Mouse (Mus musculus) lung, embryonic 16.5 days (tissue): Measurements from ENCODE around the gene Prrg2. TPM values are rescaled to one million over a fixed set of nuclear protein-coding genes. Genes with fewer than 3 reads are reported as not detected.
"Not testable (repeated sequence)": the region's sequence is repeated elsewhere in the genome, so short reads cannot be mapped to it uniquely, and the experiment has no call there.

Experiments
- ATAC-seq: fragments of 200-750 bp; cut with Nextera tagmentation; 2 replicates; pipeline ENCODE4 v1.8.0; 2017; ENCODE audit warnings: low read depth, mild to moderate bottlenecking, moderate library complexity
- H3K27ac ChIP-seq: fragments of 300-500 bp; sonication (generic); 2 replicates; pipeline ENCODE4 v1.5.1; 2014; ENCODE audit warnings: mild to moderate bottlenecking, control low read depth, low read length
- H3K27me3 ChIP-seq: fragments of 300-500 bp; sonication (generic); 2 replicates; pipeline ENCODE4 v1.6.1; 2014; ENCODE audit warnings: low read depth, low read length, mixed read lengths; ENCODE audit not compliant: control insufficient read depth, insufficient read depth
- H3K36me3 ChIP-seq: fragments of 300-500 bp; sonication (generic); 2 replicates; pipeline ENCODE4 v1.6.1; 2014; ENCODE audit warnings: low read length; ENCODE audit not compliant: control insufficient read depth, insufficient read depth
- H3K4me1 ChIP-seq: fragments of 300-500 bp; sonication (generic); replicated peaks from 2 replicates; pipeline ENCODE4 v1.6.1; 2014; ENCODE audit warnings: low read length, mixed read lengths; ENCODE audit not compliant: control insufficient read depth, insufficient read depth
- H3K4me2 ChIP-seq: fragments of 300-500 bp; sonication (generic); 2 replicates; pipeline ENCODE4 v1.6.1; 2014; ENCODE audit warnings: low read depth, low read length, control low read depth
- H3K4me3 ChIP-seq: fragments of 300-500 bp; sonication (generic); 2 replicates; pipeline ENCODE4 v1.5.1; 2014; ENCODE audit warnings: mild to moderate bottlenecking, low read length, control low read depth
- H3K9ac ChIP-seq: fragments of 300-500 bp; sonication (generic); 2 replicates; pipeline ENCODE4 v1.6.1; 2014; ENCODE audit warnings: low read length, control low read depth
- H3K9me3 ChIP-seq: fragments of 300-500 bp; sonication (generic); 2 replicates; pipeline ENCODE4 v1.6.1; 2016; ENCODE audit warnings: low read length; ENCODE audit not compliant: control insufficient read depth
- WGBS: fragments of 180-500 bp; shearing (Covaris S2); extraction: QIAGEN DNeasy Blood & Tissue Kit; methylation state at CpG from one replicate; pipeline ENCODE4 v1.1.7; 2014; 5-methylcytosine and 5-hydroxymethylcytosine counted together
- polyA plus RNA-seq: library from polyadenylated mRNA; unstranded; fragments of >200 nt; fragmentation: Nextera tagmentation; extraction: Ambion mirVana; gene quantifications from 2 replicates; pipeline ENCODE4 v1.2.1, GENCODE M21; 2015

Gene Prrg2
- polyA plus RNA-seq: 28.7 and 31.9 TPM in 2 replicates

GRCm38 (mm10) chr7:45062239-45062835 is at the start of gene Prrg2, which contains the start of gene Nosip:
Gene Prrg2, minus strand, starts transcription at chr7:45062677.
Gene Nosip, plus strand, starts transcription at chr7:45062429.
- peak; percentile 92 for ATAC-seq
- no peaks in the 10 kb centered on the region for H3K9me3 ChIP-seq
- WGBS: under 1% methylated on average over 31 of the region's 31 CpGs
- H3K9ac ChIP-seq: peak within 1 kb of the TSS; percentile 77
- H3K4me3 ChIP-seq: peak within 1 kb of the TSS; percentile 78
- peaks cover 12% of the 10 kb centered on the region for H3K4me1 ChIP-seq
- no peaks in the 10 kb centered on the region for H3K36me3 ChIP-seq
- peak within 1 kb of the TSS; percentile 66 for H3K4me2 ChIP-seq
- H3K27ac ChIP-seq: peak within 1 kb of the TSS; percentile 95
- H3K27me3 ChIP-seq: no peaks in the 10 kb centered on the region

- Histone ChIP-seq H3K9ac (no peak overlapping the region), H3K27me3 (no peaks in the 10 kb centered on the region), H3K36me3 (no peaks in the 10 kb centered on the region), H3K4me3 (no peak overlapping the region), H3K27ac (no peak overlapping the region), H3K4me2 (no peak overlapping the region), H3K9me3 (no peaks in the 10 kb centered on the region), H3K4me1 (no peaks in the 10 kb centered on the region)
- ATAC-seq: no peak
- WGBS: 52% methylated on average over 2 of the region's 2 CpGs
Measured at GRCm38 (mm10) chr7:45111940-45112339, 49.5 kb upstream of the Prrg2 start.

GRCm38 (mm10) chr7:45110089-45110488 is 47.6 kb upstream of the Prrg2 start:
- not testable (repeated sequence) for H3K4me2 ChIP-seq, ATAC-seq, H3K27ac ChIP-seq, H3K27me3 ChIP-seq, H3K9ac ChIP-seq, H3K9me3 ChIP-seq, H3K4me1 ChIP-seq, H3K4me3 ChIP-seq, H3K36me3 ChIP-seq
- 77% methylated on average over 4 of the region's 4 CpGs for WGBS

- no peak for ATAC-seq
- H3K27ac ChIP-seq: no peak overlapping the region
Measured at GRCm38 (mm10) chr7:45107052-45107645, 44.7 kb upstream of the Prrg2 start.

GRCm38 (mm10) chr7:45106441-45106840 is 44.0 kb upstream of the Prrg2 start:
- WGBS: 53% methylated on average over 6 of the region's 6 CpGs
- ATAC-seq: no peak
- no peak overlapping the region for H3K4me2 ChIP-seq

More at GRCm38 (mm10) chr7:45107052-45107645, 44.7 kb upstream of the Prrg2 start:
- 58% methylated on average over 5 of the region's 5 CpGs for WGBS
- Histone ChIP-seq H3K9ac (no peak overlapping the region), H3K36me3 (no peaks in the 10 kb centered on the region), H3K27me3 (no peaks in the 10 kb centered on the region), H3K4me1 (peaks cover 22% of the 10 kb centered on the region), H3K4me3 (no peak overlapping the region), H3K4me2 (no peak overlapping the region), H3K9me3 (no peaks in the 10 kb centered on the region)

GRCm38 (mm10) chr7:45105491-45105890 is 43.0 kb upstream of the Prrg2 start:
- no peak for ATAC-seq
- H3K27ac ChIP-seq: no peak overlapping the region
- no peak overlapping the region for H3K9ac ChIP-seq
- H3K4me3 ChIP-seq: no peak overlapping the region
- H3K4me2 ChIP-seq: no peak overlapping the region
- no peaks in the 10 kb centered on the region for H3K27me3 ChIP-seq
- H3K4me1 ChIP-seq: peaks cover 22% of the 10 kb centered on the region
- H3K36me3 ChIP-seq: no peaks in the 10 kb centered on the region
- H3K9me3 ChIP-seq: no peaks in the 10 kb centered on the region
- WGBS: 77% methylated on average over 8 of the region's 8 CpGs

More at GRCm38 (mm10) chr7:45106441-45106840, 44.0 kb upstream of the Prrg2 start:
- H3K9me3 ChIP-seq: no peaks in the 10 kb centered on the region
- no peak overlapping the region for H3K27ac ChIP-seq
- no peaks in the 10 kb centered on the region for H3K27me3 ChIP-seq
- no peak overlapping the region for H3K9ac ChIP-seq
- H3K4me3 ChIP-seq: no peak overlapping the region
- peaks cover 22% of the 10 kb centered on the region for H3K4me1 ChIP-seq
- no peaks in the 10 kb centered on the region for H3K36me3 ChIP-seq

- Histone ChIP-seq H3K36me3 (no peaks in the 10 kb centered on the region), H3K27ac (no peak overlapping the region), H3K27me3 (no peaks in the 10 kb centered on the region), H3K4me3 (no peak overlapping the region), H3K4me1 (peaks cover 22% of the 10 kb centered on the region), H3K4me2 (no peak overlapping the region), H3K9me3 (no peaks in the 10 kb centered on the region), H3K9ac (no peak overlapping the region)
- WGBS: 64% methylated on average over 5 of the region's 5 CpGs
- ATAC-seq: no peak
Measured at GRCm38 (mm10) chr7:45104941-45105340, 42.5 kb upstream of the Prrg2 start.

GRCm38 (mm10) chr7:45103652-45104180 is 41.2 kb upstream of the Prrg2 start, which contains the start of gene Fcgrt:
Gene Fcgrt, minus strand, starts transcription at chr7:45103851.
- peaks cover 22% of the 10 kb centered on the region for H3K4me1 ChIP-seq
- H3K36me3 ChIP-seq: peaks cover 3% of the 10 kb centered on the region; the same call in 1 of the 2 replicates
- 14% methylated on average over 7 of the region's 7 CpGs for WGBS
- peak; percentile 98 for ATAC-seq
- H3K4me3 ChIP-seq: peak within 1 kb of the TSS; percentile 56
- peak within 1 kb of the TSS; percentile 74 for H3K9ac ChIP-seq
- H3K27ac ChIP-seq: peak within 1 kb of the TSS; percentile 91
- no peaks in the 10 kb centered on the region for H3K9me3 ChIP-seq
- H3K27me3 ChIP-seq: no peaks in the 10 kb centered on the region
- peak within 1 kb of the TSS; percentile 69 for H3K4me2 ChIP-seq

- peaks cover 4% of the 10 kb centered on the region; the same call in 1 of the 2 replicates for H3K36me3 ChIP-seq
- peak overlapping the region; percentile 69 for H3K4me2 ChIP-seq
- H3K9ac ChIP-seq: peak overlapping the region; percentile 74
- H3K27me3 ChIP-seq: no peaks in the 10 kb centered on the region
- peak overlapping the region; percentile 56 for H3K4me3 ChIP-seq
- no peaks in the 10 kb centered on the region for H3K9me3 ChIP-seq
- peaks cover 22% of the 10 kb centered on the region for H3K4me1 ChIP-seq
- peak; percentile 10; the same call in 1 of the 2 replicates for ATAC-seq
- peak overlapping the region; percentile 91 for H3K27ac ChIP-seq
- WGBS: 36% methylated on average over 9 of the region's 9 CpGs
Measured at GRCm38 (mm10) chr7:45102940-45103585, 40.6 kb upstream of the Prrg2 start.
